Mouse (Mus musculus): Measurements from ENCODE around the gene Slc5a4a. TPM values are rescaled to one million over a fixed set of nuclear protein-coding genes. Genes with fewer than 3 reads are reported as not detected.

Slc5a4a gene
- polyA plus RNA-seq, 1 experiment from 2014 or later: not detected

MicroRNAs within 50 kb of the gene (microRNA counts, 519-probe panel; counts per million panel counts)
- 1,753 counts per million, percentile 27 among the panel's probes with 10 or more counts for microRNA mmu-miR-678

Small RNA genes lying within 50 kb of the gene (microRNA-seq; reads per million reads assigned to microRNA genes)
- not detected for gene Mir678

Other genes starting within 250 kb of the Slc5a4a start
- gene Smarcb1, start 225.8 kb upstream of the Slc5a4a start, polyA plus RNA-seq (2015; fragmentation: Nextera tagmentation; extraction: Ambion mirVana): 191 and 197 TPM in 2 replicates
- 68.7 and 70.0 TPM in 2 replicates for gene Chchd10, start 214.3 kb upstream of the Slc5a4a start, polyA plus RNA-seq (2015; fragmentation: Nextera tagmentation; extraction: Ambion mirVana)
- gene Mmp11, start 211.0 kb upstream of the Slc5a4a start, polyA plus RNA-seq (2015; fragmentation: Nextera tagmentation; extraction: Ambion mirVana): 74.1 and 77.1 TPM in 2 replicates
- 0.97 and 1.0 TPM in 2 replicates for gene Gm867, start 206.8 kb upstream of the Slc5a4a start, polyA plus RNA-seq (2015; fragmentation: Nextera tagmentation; extraction: Ambion mirVana)
- gene Vpreb3, start 204.4 kb upstream of the Slc5a4a start, polyA plus RNA-seq (2015; fragmentation: Nextera tagmentation; extraction: Ambion mirVana): 0.60 and 1.0 TPM in 2 replicates
- gene Gm5134, start 192.9 kb upstream of the Slc5a4a start, polyA plus RNA-seq (2015; fragmentation: Nextera tagmentation; extraction: Ambion mirVana): not detected in 2 replicates
- gene Zfp280b, start 114.8 kb upstream of the Slc5a4a start, polyA plus RNA-seq (2015; fragmentation: Nextera tagmentation; extraction: Ambion mirVana): 18.6 TPM in 2 replicates
- gene Slc5a4b, start 36.5 kb upstream of the Slc5a4a start, polyA plus RNA-seq (2015; fragmentation: Nextera tagmentation; extraction: Ambion mirVana): not detected in 2 replicates
- gene Prmt2, start 90.4 kb downstream of the Slc5a4a start, polyA plus RNA-seq (2015; fragmentation: Nextera tagmentation; extraction: Ambion mirVana): 51.1 and 56.6 TPM in 2 replicates
- 0.73 and 1.1 TPM in 2 replicates for gene S100b, start 106.4 kb downstream of the Slc5a4a start, polyA plus RNA-seq (2015; fragmentation: Nextera tagmentation; extraction: Ambion mirVana)
- 12.5 and 12.9 TPM in 2 replicates for gene Dip2a, start 197.8 kb downstream of the Slc5a4a start, polyA plus RNA-seq (2015; fragmentation: Nextera tagmentation; extraction: Ambion mirVana)

All from lung, embryonic 16.5 days (tissue).